Mouse (Mus musculus) liver, embryonic 11.5 days (tissue): ENCODE data around the gene Exosc10. TPM values are rescaled to one million over a fixed set of nuclear protein-coding genes. Genes with fewer than 3 reads are reported as not detected.

Experiments
- ATAC-seq: fragments of 200-750 bp; cut with Nextera tagmentation; replicated peaks from 2 replicates; pipeline ENCODE4 v1.8.0; 2017; ENCODE audit warnings: moderate number of reproducible peaks, mild to moderate bottlenecking, moderate TSS enrichment, moderate library complexity; ENCODE audit not compliant: low FRiP score
- DNase-seq: peaks from one replicate; pipeline ENCODE4 v3.0.0-alpha.2; 2017; ENCODE audit warnings: low spot score
- H3K27ac ChIP-seq: fragments of 300-500 bp; sonication (generic); 2 replicates; pipeline ENCODE4 v1.5.1; 2014; ENCODE audit warnings: mild to moderate bottlenecking, low read depth, low read length, control low read depth
- H3K27me3 ChIP-seq: fragments of 300-500 bp; sonication (generic); replicated peaks from 2 replicates; pipeline ENCODE4 v1.6.1; 2014; ENCODE audit warnings: low read length, mixed read lengths; ENCODE audit not compliant: control insufficient read depth, insufficient read depth
- H3K36me3 ChIP-seq: fragments of 300-500 bp; sonication (generic); 2 replicates; pipeline ENCODE4 v1.6.1; 2014; ENCODE audit warnings: mild to moderate bottlenecking, low read length, moderate library complexity, mixed read lengths; ENCODE audit not compliant: control insufficient read depth, insufficient read depth
- H3K4me1 ChIP-seq: fragments of 300-500 bp; sonication (generic); replicated peaks from 2 replicates; pipeline ENCODE4 v1.6.1; 2014; ENCODE audit warnings: low read length, mixed read lengths; ENCODE audit not compliant: control insufficient read depth, insufficient read depth
- H3K4me2 ChIP-seq: fragments of 300-500 bp; sonication (generic); 2 replicates; pipeline ENCODE4 v1.6.1; 2014; ENCODE audit warnings: mild to moderate bottlenecking, control low read depth, moderate library complexity
- H3K4me3 ChIP-seq: fragments of 300-500 bp; sonication (generic); 2 replicates; pipeline ENCODE4 v1.5.1; 2014; ENCODE audit warnings: low read depth, low read length, control low read depth
- H3K9ac ChIP-seq: fragments of 300-500 bp; sonication (generic); 2 replicates; pipeline ENCODE4 v1.6.1; 2014; ENCODE audit warnings: low read depth, low read length, control low read depth
- H3K9me3 ChIP-seq: fragments of 300-500 bp; sonication (generic); 2 replicates; pipeline ENCODE4 v1.6.1; 2016; ENCODE audit warnings: low read length, inconsistent platforms, mixed read lengths; ENCODE audit not compliant: control insufficient read depth
- WGBS: fragments of 180-500 bp; shearing (Covaris S2); extraction: QIAGEN DNeasy Blood & Tissue Kit; methylation state at CpG from one replicate; pipeline ENCODE4 v1.1.7; 2014; 5-methylcytosine and 5-hydroxymethylcytosine counted together
- polyA plus RNA-seq: library from polyadenylated mRNA; unstranded; fragments of >200 nt; fragmentation: Nextera tagmentation; extraction: Ambion mirVana; gene quantifications from 2 replicates; pipeline ENCODE4 v1.2.1, GENCODE M21; 2014

Gene Exosc10
- polyA plus RNA-seq, 1 experiment from 2014 or later, result 92.4 TPM

GRCm38 (mm10) chr4:148607758-148608157 lies 49.5 kb downstream of the Exosc10 start:
- Histone ChIP-seq H3K36me3 (peaks cover 3% of the 10 kb centered on the region; the same call in 1 of the 2 replicates), H3K4me2 (no peak overlapping the region), H3K27ac (no peak overlapping the region), H3K4me1 (no peaks in the 10 kb centered on the region), H3K4me3 (no peak overlapping the region), H3K9me3 (no peaks in the 10 kb centered on the region), H3K9ac (no peak overlapping the region), H3K27me3 (no peaks in the 10 kb centered on the region)
- no peak for ATAC-seq
- DNase-seq, result no peak
- 20% methylated on average over 5 of the region's 5 CpGs for WGBS

GRCm38 (mm10) chr4:148609805-148610204 lies 51.6 kb downstream of the Exosc10 start:
- Histone ChIP-seq H3K9ac (no peak overlapping the region), H3K27me3 (no peaks in the 10 kb centered on the region), H3K4me3 (no peak overlapping the region), H3K4me2 (no peak overlapping the region), H3K9me3 (no peaks in the 10 kb centered on the region), H3K27ac (no peak overlapping the region), H3K4me1 (no peaks in the 10 kb centered on the region), H3K36me3 (peaks cover 17% of the 10 kb centered on the region)
- DNase-seq, result no peak
- no peak for ATAC-seq
- WGBS, result 74% methylated on average over 5 of the region's 5 CpGs

GRCm38 (mm10) chr4:148610631-148611364 lies 52.6 kb downstream of the Exosc10 start:
- DNase-seq (no peak), ATAC-seq (no peak)
- H3K4me2 ChIP-seq, result no peak overlapping the region
- no peaks in the 10 kb centered on the region for H3K9me3 ChIP-seq
- H3K27me3 ChIP-seq, result no peaks in the 10 kb centered on the region
- H3K4me3 ChIP-seq, result no peak overlapping the region
- peaks cover 19% of the 10 kb centered on the region for H3K36me3 ChIP-seq
- H3K4me1 ChIP-seq, result no peaks in the 10 kb centered on the region
- no peak overlapping the region for H3K27ac ChIP-seq
- WGBS, result 67% methylated on average over 5 of the region's 5 CpGs
- no peak overlapping the region for H3K9ac ChIP-seq

- 67% methylated on average over 4 of the region's 4 CpGs for WGBS
- Histone ChIP-seq H3K9ac (no peak overlapping the region), H3K27ac (no peak overlapping the region), H3K9me3 (no peaks in the 10 kb centered on the region), H3K4me1 (no peaks in the 10 kb centered on the region), H3K4me3 (no peak overlapping the region), H3K27me3 (no peaks in the 10 kb centered on the region), H3K4me2 (no peak overlapping the region), H3K36me3 (peaks cover 25% of the 10 kb centered on the region)
- peak; percentile 31 for DNase-seq
- ATAC-seq, result no peak
Observed at GRCm38 (mm10) chr4:148612557-148612956, 54.3 kb downstream of the Exosc10 start.

- Histone ChIP-seq H3K4me1 (no peaks in the 10 kb centered on the region), H3K27ac (no peak overlapping the region), H3K4me2 (no peak overlapping the region), H3K4me3 (no peak overlapping the region), H3K9ac (no peak overlapping the region), H3K36me3 (peaks cover 29% of the 10 kb centered on the region), H3K27me3 (no peaks in the 10 kb centered on the region), H3K9me3 (no peaks in the 10 kb centered on the region)
- DNase-seq (peak; percentile 30), ATAC-seq (no peak)
- WGBS, result 86% methylated on average over 9 of the region's 9 CpGs
Observed at GRCm38 (mm10) chr4:148613738-148614137, 55.5 kb downstream of the Exosc10 start.

- no peak overlapping the region for H3K9ac ChIP-seq
- peaks cover 12% of the 10 kb centered on the region for H3K4me1 ChIP-seq
- H3K4me2 ChIP-seq, result no peak overlapping the region
- H3K36me3 ChIP-seq, result peaks cover 57% of the 10 kb centered on the region
- H3K27ac ChIP-seq, result no peak overlapping the region
- 79% methylated on average over 1 of the region's 1 CpGs for WGBS
- no peak overlapping the region for H3K4me3 ChIP-seq
- ATAC-seq (no peak), DNase-seq (no peak)
- H3K9me3 ChIP-seq, result no peaks in the 10 kb centered on the region
- no peaks in the 10 kb centered on the region for H3K27me3 ChIP-seq
Observed at GRCm38 (mm10) chr4:148619805-148620204, 61.6 kb downstream of the Exosc10 start.

GRCm38 (mm10) chr4:148620718-148621117 lies 62.5 kb downstream of the Exosc10 start:
- peaks cover 59% of the 10 kb centered on the region for H3K36me3 ChIP-seq
- no peak overlapping the region for H3K4me3 ChIP-seq
- WGBS, result 90% methylated on average over 1 of the region's 1 CpGs
- no peak overlapping the region for H3K9ac ChIP-seq
- no peaks in the 10 kb centered on the region for H3K27me3 ChIP-seq
- H3K9me3 ChIP-seq, result no peaks in the 10 kb centered on the region
- peaks cover 16% of the 10 kb centered on the region for H3K4me1 ChIP-seq
- no peak overlapping the region for H3K4me2 ChIP-seq
- ATAC-seq (no peak), DNase-seq (no peak)
- H3K27ac ChIP-seq, result no peak overlapping the region

- no peak overlapping the region for H3K4me3 ChIP-seq
- H3K27me3 ChIP-seq, result no peaks in the 10 kb centered on the region
- DNase-seq (no peak), ATAC-seq (no peak)
- H3K27ac ChIP-seq, result no peak overlapping the region
- no peak overlapping the region for H3K4me2 ChIP-seq
- peaks cover 52% of the 10 kb centered on the region for H3K36me3 ChIP-seq
- H3K9ac ChIP-seq, result no peak overlapping the region
- no peaks in the 10 kb centered on the region for H3K9me3 ChIP-seq
- WGBS, result 94% methylated on average over 4 of the region's 4 CpGs
- peaks cover 19% of the 10 kb centered on the region for H3K4me1 ChIP-seq
Observed at GRCm38 (mm10) chr4:148622485-148622884, 64.3 kb downstream of the Exosc10 start.

- Histone ChIP-seq H3K4me1 (peaks cover 20% of the 10 kb centered on the region), H3K4me2 (peak overlapping the region; percentile 87), H3K36me3 (peaks cover 50% of the 10 kb centered on the region), H3K4me3 (peak overlapping the region; percentile 9; the same call in 1 of the 2 replicates), H3K27ac (no peak overlapping the region), H3K9me3 (no peaks in the 10 kb centered on the region), H3K27me3 (no peaks in the 10 kb centered on the region), H3K9ac (0 out of 2 replicates have a peak overlapping the region, but pooled peaks have one; percentile 5)
- 83% methylated on average over 4 of the region's 4 CpGs for WGBS
- DNase-seq, result no peak
- no peak for ATAC-seq
Observed at GRCm38 (mm10) chr4:148623609-148624008, 65.4 kb downstream of the Exosc10 start.
